Mouse (Mus musculus): ENCODE data around the gene Tti1.

- no peak for TF ChIP-seq CTCF (IDR thresholded peaks at IDR 0.05; ENCODE audit: borderline replicate concordance, insufficient read depth, low read length)
- TF ChIP-seq POLR2A (IDR thresholded peaks at IDR 0.05; ENCODE audit: low read depth, low read length) = no peak
Measured at GRCm38 (mm10) chr2:157975595-157975994, 52.6 kb downstream of the Tti1 start.

Measured in embryonic fibroblast, embryonic 13.5 days (primary cell).